Mouse (Mus musculus) bone marrow, adult 2 months (tissue): ENCODE measurements around the gene Defb23.

Experiments used
- CTCF ChIP-seq: fragments of 200-500 bp; IDR thresholded peaks from 2 replicates; pipeline ENCODE4 v1.5.1; 2011; ENCODE audit warnings: low read length, control low read depth; ENCODE audit not compliant: control insufficient read depth, insufficient read depth
- POLR2A ChIP-seq: fragments of 200-500 bp; IDR thresholded peaks from 2 replicates; pipeline ENCODE4 v1.6.1; 2011; ENCODE audit warnings: low read depth, mild to moderate bottlenecking, control low read depth, low read length, borderline replicate concordance; ENCODE audit not compliant: control insufficient read depth

- TF ChIP-seq CTCF (no peak), POLR2A (no peak)
Observed at GRCm38 (mm10) chr2:152410971-152411371, 53.4 kb downstream of the Defb23 start.
